Mouse (Mus musculus) heart, postnatal 25 days (tissue): ENCODE measurements around the gene Antxr2. TPM values are rescaled to one million over a fixed set of nuclear protein-coding genes. Genes with fewer than 3 reads are reported as not detected.

ENCODE experiments used
- DNase-seq: peaks from one replicate; pipeline ENCODE4 v3.0.0; 2022; ENCODE audit warnings: low spot score
- intact Hi-C: fragments of 180-260 bp; cut with DNase I; formaldehyde crosslinking; loops from one replicate; pipeline ENCODE4 v1.15.1; 2025
- total RNA-seq, 2 experiments: library from RNA; stranded (reverse); gene quantifications; 2 replicates each; pipeline ENCODE4 v1.2.3; 2021

Gene Antxr2
- total RNA-seq, 2 experiments from 2014 or later: 69.7 to 74.9 TPM

GRCm38 (mm10) chr5:97946236-97946635 lies 84.6 kb downstream of the Antxr2 start:
- intact Hi-C loops: loop anchor here (10.0 kb wide), 1 partner anchor 379 kb away; the partner anchor contains the start of gene Cfap299
- DNase-seq: no peak

GRCm38 (mm10) chr5:97935140-97936129 lies 95.4 kb downstream of the Antxr2 start:
- DNase-seq: no peak
- intact Hi-C loops: loop anchor here (10.0 kb wide), 1 partner anchor 811 kb away; no protein-coding TSS in a partner anchor

DNA sequence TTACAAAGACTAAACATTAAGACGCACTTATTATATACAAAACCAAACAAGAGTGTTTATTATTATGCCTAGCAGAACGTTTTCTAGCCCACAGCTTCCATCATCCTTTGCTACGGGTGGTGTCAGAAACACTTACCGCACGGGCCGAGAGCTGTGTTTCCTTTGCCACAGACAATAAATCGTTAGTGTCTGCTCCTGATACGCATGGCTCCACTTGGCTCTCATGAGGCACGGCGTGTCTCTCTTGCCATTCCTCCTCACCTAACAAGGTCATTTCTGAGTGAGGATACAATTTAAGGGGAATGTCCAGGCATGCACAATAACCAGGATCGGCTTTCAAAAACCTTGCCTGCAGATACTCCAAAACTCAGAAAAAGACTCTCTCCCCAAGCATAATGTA lies 113.2 kb downstream of the Antxr2 start:
- intact Hi-C loops: no loop called here
- DNase-seq: no peak

- DNase-seq: no peak
- intact Hi-C loops: no loop called here
These were observed 116.0 kb downstream of the Antxr2 start for GRCm38 (mm10) chr5:97914890-97915289.

DNA sequence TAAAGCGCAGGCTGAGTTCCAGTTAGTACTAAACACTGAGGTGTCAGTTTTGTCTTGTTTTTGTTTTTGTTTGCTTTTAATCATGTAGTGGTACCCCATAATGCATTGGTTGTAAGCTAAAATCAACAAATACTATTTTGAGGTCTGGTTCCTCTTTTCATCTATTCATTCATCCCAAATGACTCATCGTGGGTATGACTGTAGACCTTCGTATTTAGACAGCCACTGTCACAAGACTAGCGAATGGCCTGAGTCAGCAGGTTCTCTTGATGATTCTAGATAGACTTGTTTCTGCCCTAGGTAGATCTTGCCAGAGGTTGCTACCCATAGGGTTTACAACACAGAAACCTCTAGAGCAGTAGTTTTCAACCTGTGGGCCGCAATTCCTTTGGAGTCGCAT lies 116.9 kb downstream of the Antxr2 start:
- no peak for DNase-seq
- intact Hi-C loops: no loop called here

DNA sequence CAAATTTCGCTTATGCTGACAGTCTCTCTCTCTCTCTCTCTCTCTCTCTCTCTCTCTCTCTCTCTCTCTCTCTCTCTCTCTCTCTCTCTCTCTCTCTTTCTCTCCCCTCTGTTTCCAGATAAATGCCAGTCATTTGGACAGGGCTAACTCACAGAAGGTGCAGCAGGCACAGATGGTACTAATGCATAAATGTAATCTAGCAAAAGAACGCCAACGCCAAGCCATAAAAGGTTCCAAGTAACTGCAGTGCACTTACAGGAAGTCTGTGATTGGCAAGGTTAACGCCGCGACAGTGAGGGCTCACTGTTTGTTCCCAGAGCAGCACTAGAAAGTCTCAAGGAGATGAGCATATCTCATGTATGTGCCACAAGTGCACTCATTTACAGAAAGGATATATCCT lies 123.4 kb downstream of the Antxr2 start:
- intact Hi-C loops: no loop called here
- no peak for DNase-seq

GRCm38 (mm10) chr5:97906537-97907266 lies 124.1 kb downstream of the Antxr2 start:
- intact Hi-C loops: no loop called here
- DNase-seq: no peak

DNA sequence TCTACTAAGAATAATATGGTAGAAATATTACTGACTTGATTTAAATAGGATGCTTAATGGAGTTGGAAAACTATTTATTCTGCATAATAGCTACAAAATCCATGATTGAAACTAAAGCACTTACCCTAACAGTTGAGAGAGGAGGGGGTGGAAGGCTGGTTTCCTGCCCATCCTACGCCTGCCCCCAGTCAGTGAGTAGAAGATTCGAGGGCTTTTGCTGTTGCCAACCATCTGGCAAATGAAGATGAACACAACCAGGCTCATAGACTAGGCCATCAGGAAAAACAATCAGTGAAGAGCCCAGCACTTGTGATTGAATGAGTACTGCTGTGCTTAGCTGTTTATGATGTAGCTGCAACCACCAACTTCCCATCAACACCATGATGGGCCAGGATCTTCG lies 125.0 kb downstream of the Antxr2 start:
- no peak for DNase-seq
- intact Hi-C loops: no loop called here

- DNase-seq: no peak
- intact Hi-C loops: no loop called here
These were observed 129.7 kb downstream of the Antxr2 start for GRCm38 (mm10) chr5:97901096-97901495.

GRCm38 (mm10) chr5:97899321-97899720 lies 131.5 kb downstream of the Antxr2 start:
- intact Hi-C loops: no loop called here
- no peak for DNase-seq

DNA sequence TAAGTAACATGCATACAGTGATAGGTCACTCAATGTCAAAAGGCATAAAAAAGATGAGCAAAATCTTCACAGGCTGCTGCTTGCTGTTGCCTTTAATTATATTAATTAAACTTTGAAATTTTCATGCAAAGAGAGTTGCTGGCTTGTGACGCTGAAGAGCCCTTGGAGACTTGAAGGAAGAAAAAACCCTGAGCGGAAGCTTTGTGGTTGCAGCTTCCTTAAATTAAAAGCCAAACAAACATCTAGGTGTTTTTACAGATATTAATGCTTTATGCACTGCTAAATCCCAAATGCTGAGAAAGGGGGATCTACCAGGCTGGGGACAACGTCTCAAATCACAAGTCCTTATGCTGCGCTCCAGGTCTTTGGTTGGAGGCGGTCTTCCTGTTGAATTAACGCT lies 145.4 kb downstream of the Antxr2 start:
- intact Hi-C loops: no loop called here
- no peak for DNase-seq

- intact Hi-C loops: no loop called here
- DNase-seq: no peak
These were observed 146.7 kb downstream of the Antxr2 start for GRCm38 (mm10) chr5:97884110-97884509.

DNA sequence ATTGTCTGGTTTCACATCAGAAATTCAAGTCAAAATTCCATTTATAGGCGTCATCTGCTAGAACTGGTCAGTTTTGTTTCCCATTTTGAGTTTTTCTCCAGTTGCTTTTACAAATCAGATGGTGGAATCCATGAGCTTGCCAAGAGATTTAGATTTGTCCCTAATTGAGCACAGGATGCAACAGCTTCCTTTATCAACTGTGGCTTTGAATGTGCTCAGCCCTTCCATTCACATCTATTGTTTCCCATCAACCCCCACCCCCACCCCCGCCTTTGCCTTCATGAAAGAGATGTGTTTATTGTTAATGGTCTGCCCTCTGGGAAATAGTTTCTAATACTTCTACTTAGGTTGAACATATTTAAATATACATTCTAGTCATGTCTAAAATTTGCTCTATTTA lies 149.4 kb downstream of the Antxr2 start:
- no peak for DNase-seq
- intact Hi-C loops: no loop called here

DNA sequence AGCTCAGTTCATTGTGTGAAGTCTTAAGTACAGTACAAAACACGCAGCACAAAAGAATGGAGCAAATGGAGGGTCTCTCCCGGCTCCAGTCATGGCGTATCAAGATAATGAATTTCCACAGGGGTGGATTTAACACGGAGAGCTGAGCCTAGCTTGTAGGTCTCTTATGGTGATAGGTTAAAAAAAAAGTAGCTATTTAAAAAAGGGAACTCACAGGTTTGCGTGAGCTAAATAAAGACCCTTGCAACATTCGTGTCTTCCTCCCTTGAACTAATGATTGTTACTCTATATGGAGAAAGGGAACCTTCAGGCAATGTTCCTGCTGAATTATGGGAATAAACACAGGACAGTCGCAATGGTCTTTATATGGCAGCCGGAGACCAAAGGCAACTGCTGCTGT lies 150.7 kb downstream of the Antxr2 start:
- no peak for DNase-seq
- intact Hi-C loops: no loop called here

- no peak for DNase-seq
- intact Hi-C loops: no loop called here
These were observed 152.0 kb downstream of the Antxr2 start for GRCm38 (mm10) chr5:97878871-97879270.

DNA sequence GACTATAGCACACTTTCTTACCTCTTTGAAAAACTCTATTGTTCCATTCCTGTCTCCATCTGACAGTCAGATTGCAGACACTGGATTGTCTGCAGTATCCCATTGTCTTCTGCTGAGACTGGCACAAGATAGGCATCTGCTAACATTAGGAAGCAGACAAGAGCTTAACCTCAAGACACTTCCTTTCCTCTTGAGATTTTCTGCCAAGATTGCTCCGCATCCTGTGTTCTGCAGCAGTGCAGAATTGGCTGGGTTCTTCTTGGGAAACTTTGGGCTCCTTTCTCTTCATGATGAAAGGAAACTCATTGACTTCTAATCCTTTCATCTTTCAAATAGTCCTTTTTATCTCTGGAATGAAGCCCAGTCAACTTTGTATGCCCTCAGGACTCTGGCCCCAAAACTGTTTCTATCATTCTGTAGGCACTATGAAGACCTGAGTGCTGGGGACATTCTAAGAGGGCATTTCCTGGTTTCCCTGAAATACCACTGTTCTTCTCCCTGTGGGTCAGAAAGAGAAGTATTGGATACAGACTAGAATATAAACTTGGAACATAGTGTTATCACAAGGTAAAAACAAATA lies 152.5 kb downstream of the Antxr2 start:
- intact Hi-C loops: no loop called here

GRCm38 (mm10) chr5:97876895-97877294 lies 153.9 kb downstream of the Antxr2 start:
- DNase-seq: no peak
- intact Hi-C loops: no loop called here

More for the DNA sequence above, 152.5 kb downstream of the Antxr2 start:
- no peak for DNase-seq

DNA sequence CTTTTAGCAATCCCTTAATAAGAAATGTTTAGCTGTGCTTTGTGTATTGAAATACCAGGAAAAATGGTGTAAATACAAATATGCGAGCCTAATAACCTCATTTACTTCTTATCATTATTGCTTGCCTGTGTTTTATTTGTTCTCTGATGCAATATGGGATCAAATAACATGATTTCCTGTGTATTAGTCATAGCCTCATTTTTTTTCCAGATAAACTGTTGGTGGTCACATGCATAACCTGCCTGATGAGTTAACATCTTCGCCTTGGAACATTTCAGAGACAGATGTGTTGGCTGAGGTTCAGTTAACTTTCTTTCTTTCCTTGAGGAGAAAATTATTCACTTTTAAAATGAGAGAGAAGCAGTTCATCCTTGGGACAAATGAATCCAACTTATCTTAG lies 162.9 kb downstream of the Antxr2 start:
- DNase-seq: no peak
- intact Hi-C loops: no loop called here

DNA sequence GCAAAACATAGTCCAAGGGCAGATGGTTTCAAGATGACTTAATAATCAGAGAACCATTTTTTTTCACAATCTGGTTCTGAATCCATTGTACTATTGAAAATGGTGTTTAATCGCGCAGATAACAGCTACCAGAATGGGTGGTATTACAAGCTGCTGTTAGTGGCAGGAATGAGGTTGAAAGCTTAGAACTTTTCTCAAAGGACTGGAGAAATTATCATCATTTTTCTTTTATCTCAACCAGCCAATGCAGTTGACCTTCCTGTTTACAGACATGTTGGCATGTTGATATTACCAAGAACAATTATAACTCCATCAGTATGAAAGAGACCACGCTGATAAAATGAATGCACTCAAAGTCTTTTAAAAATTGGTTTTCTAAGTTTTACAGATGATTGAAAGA lies 163.9 kb downstream of the Antxr2 start:
- intact Hi-C loops: no loop called here
- no peak for DNase-seq

DNA sequence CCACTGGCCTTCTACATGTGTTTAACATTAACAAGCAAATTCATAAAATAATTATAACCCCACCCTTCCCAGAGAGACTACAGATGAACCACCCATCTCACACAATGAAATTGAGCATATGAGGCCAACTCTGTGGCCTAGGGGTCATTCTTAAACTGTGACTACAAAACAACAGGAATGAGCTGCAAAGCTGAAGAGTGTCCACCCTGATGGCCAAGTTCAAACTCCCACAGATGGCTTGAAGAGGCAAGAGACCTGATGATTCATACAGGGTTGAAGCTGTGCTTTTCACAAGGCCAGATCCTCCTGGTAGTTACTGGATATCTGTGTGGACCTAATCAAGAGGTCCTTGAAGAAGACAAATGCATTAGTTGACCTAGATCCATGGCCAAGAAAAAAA lies 173.7 kb downstream of the Antxr2 start:
- DNase-seq: no peak
- intact Hi-C loops: no loop called here
